8 mouse cellular contexts compared by ENCODE assay signal in genomic region chr4:151919900-151920643, GRCm38 (mm10). TPM values are rescaled to one million over a fixed set of nuclear protein-coding genes. Genes with fewer than 3 reads are reported as not detected.
DNase-seq lines count a peak whose midpoint lies in the region; ATAC-seq lines count a peak whose summit lies in the region.

No protein-coding gene starts in this region.

- H3K4me2 ChIP-seq in forebrain, embryonic 11.5 days (ENCODE audit: low read depth, low read length, severe bottlenecking) = peak overlapping the region; percentile 43; the same call in 1 of the 2 replicates
- peak overlapping the region; percentile 34 for H3K4me2 ChIP-seq in hindbrain, embryonic 11.5 days (replicated peaks; ENCODE audit: low read depth, low read length)
- peak overlapping the region; percentile 47 for H3K4me2 ChIP-seq in limb, embryonic 11.5 days (ENCODE audit: low read depth, severe bottlenecking)
- H3K4me2 ChIP-seq in midbrain, embryonic 11.5 days = peak overlapping the region; percentile 39

- H3K4me3 ChIP-seq in forebrain, embryonic 11.5 days (ENCODE audit: low read depth, low read length) = peak overlapping the region; percentile 5; the same call in 1 of the 2 replicates
- H3K4me3 ChIP-seq in hindbrain, embryonic 11.5 days (ENCODE audit: low read depth, low read length) = 0 out of 2 replicates have a peak overlapping the region, but pooled peaks have one; percentile 12
- H3K4me3 ChIP-seq in limb, embryonic 11.5 days (ENCODE audit: low read depth, low read length) = 0 out of 2 replicates have a peak overlapping the region, but pooled peaks have one; percentile 11
- H3K4me3 ChIP-seq in midbrain, embryonic 11.5 days (ENCODE audit: low read depth, low read length) = no peak overlapping the region

- peak overlapping the region; percentile 35; the same call in 1 of the 2 replicates for H3K9ac ChIP-seq in forebrain, embryonic 11.5 days (ENCODE audit: low read length)
- 0 out of 2 replicates have a peak overlapping the region, but pooled peaks have one; percentile 31 for H3K9ac ChIP-seq in hindbrain, embryonic 11.5 days (ENCODE audit: low read depth, low read length)
- H3K9ac ChIP-seq in limb, embryonic 11.5 days (ENCODE audit: low read length) = no peak overlapping the region
- H3K9ac ChIP-seq in midbrain, embryonic 11.5 days (ENCODE audit: low read length) = peak overlapping the region; percentile 40; the same call in 1 of the 2 replicates

- no peaks in the 10 kb centered on the region for H3K36me3 ChIP-seq in forebrain, embryonic 11.5 days (ENCODE audit: control insufficient read depth, insufficient read depth, low read length)
- H3K36me3 ChIP-seq in hindbrain, embryonic 11.5 days (ENCODE audit: control insufficient read depth, insufficient read depth, low read length) = no peaks in the 10 kb centered on the region
- no peaks in the 10 kb centered on the region for H3K36me3 ChIP-seq in limb, embryonic 11.5 days (ENCODE audit: control insufficient read depth, insufficient read depth, low read length)
- no peaks in the 10 kb centered on the region for H3K36me3 ChIP-seq in midbrain, embryonic 11.5 days (ENCODE audit: control insufficient read depth, insufficient read depth, low read length)

- peak; percentile 66 to 83 for DNase-seq in adrenal gland, adult (ENCODE audit: inconsistent age in 2 of 2, low spot score in 1 of 2)
- no peak for DNase-seq in adrenal gland, adult 8-10 months
- peak; percentile 57 for DNase-seq in c-Kit-positive CD71-positive TER-119-positive erythroid progenitor cells, embryonic 14.5 days (ENCODE audit: low spot score)
- DNase-seq in forebrain, embryonic 11.5 days (ENCODE audit: low spot score) = peak; percentile 80
- peak; percentile 82 for DNase-seq in hindbrain, embryonic 11.5 days (ENCODE audit: low spot score)
- peak; percentile 81 for DNase-seq in limb, embryonic 11.5 days (ENCODE audit: low spot score)
- DNase-seq in midbrain, embryonic 11.5 days (ENCODE audit: low spot score, missing footprints) = peak; percentile 95
- peak; percentile 15 to 61 for DNase-seq in spleen, postnatal 10 days (ENCODE audit: low spot score in 2 of 2)

- H3K9me3 ChIP-seq in forebrain, embryonic 11.5 days (ENCODE audit: control insufficient read depth, low read length) = no peaks in the 10 kb centered on the region
- H3K9me3 ChIP-seq in hindbrain, embryonic 11.5 days (ENCODE audit: control insufficient read depth, low read length) = no peaks in the 10 kb centered on the region
- H3K9me3 ChIP-seq in limb, embryonic 11.5 days (ENCODE audit: control insufficient read depth, low read length) = no peaks in the 10 kb centered on the region
- H3K9me3 ChIP-seq in midbrain, embryonic 11.5 days (ENCODE audit: control insufficient read depth, low read length) = no peaks in the 10 kb centered on the region

- no peak overlapping the region for H3K27ac ChIP-seq in forebrain, embryonic 11.5 days (ENCODE audit: low read depth, low read length)
- no peak overlapping the region for H3K27ac ChIP-seq in hindbrain, embryonic 11.5 days (ENCODE audit: low read depth, low read length)
- H3K27ac ChIP-seq in limb, embryonic 11.5 days (replicated peaks; ENCODE audit: low read depth, low read length) = no peak overlapping the region
- no peak overlapping the region for H3K27ac ChIP-seq in midbrain, embryonic 11.5 days (ENCODE audit: low read depth, low read length)

- H3K4me1 ChIP-seq in forebrain, embryonic 11.5 days (replicated peaks; ENCODE audit: control insufficient read depth, insufficient read depth, low read length) = no peaks in the 10 kb centered on the region
- no peaks in the 10 kb centered on the region for H3K4me1 ChIP-seq in hindbrain, embryonic 11.5 days (replicated peaks; ENCODE audit: control insufficient read depth, insufficient read depth, low read length)
- no peaks in the 10 kb centered on the region for H3K4me1 ChIP-seq in limb, embryonic 11.5 days (ENCODE audit: control insufficient read depth, insufficient read depth, low read length)
- H3K4me1 ChIP-seq in midbrain, embryonic 11.5 days (ENCODE audit: control insufficient read depth, insufficient read depth, low read length) = no peaks in the 10 kb centered on the region

- peak; percentile 60; the same call in 1 of the 2 replicates for ATAC-seq in forebrain, embryonic 11.5 days (replicated peaks; ENCODE audit: low FRiP score)
- no peak for ATAC-seq in hindbrain, embryonic 11.5 days (ENCODE audit: low FRiP score)
- peak; percentile 47 for ATAC-seq in limb, embryonic 11.5 days (ENCODE audit: insufficient number of reproducible peaks, low FRiP score, low TSS enrichment, low read depth)
- 0 out of 2 replicates have a peak, but pooled peaks have one; percentile 55 for ATAC-seq in midbrain, embryonic 11.5 days (ENCODE audit: low FRiP score)

- no peaks in the 10 kb centered on the region for H3K27me3 ChIP-seq in forebrain, embryonic 11.5 days (ENCODE audit: control insufficient read depth, insufficient read depth, low read length)
- H3K27me3 ChIP-seq in hindbrain, embryonic 11.5 days (ENCODE audit: control insufficient read depth, insufficient read depth, low read length) = no peaks in the 10 kb centered on the region
- no peaks in the 10 kb centered on the region for H3K27me3 ChIP-seq in limb, embryonic 11.5 days (ENCODE audit: control insufficient read depth, insufficient read depth, low read length)
- no peaks in the 10 kb centered on the region for H3K27me3 ChIP-seq in midbrain, embryonic 11.5 days (ENCODE audit: control insufficient read depth, insufficient read depth, low read length)

- 22% methylated on average over 16 of the region's 16 CpGs for WGBS in forebrain, embryonic 11.5 days
- 22% methylated on average over 16 of the region's 16 CpGs for WGBS in hindbrain, embryonic 11.5 days
- whole genome bisulfite sequencing in limb, embryonic 11.5 days = 23% methylated on average over 16 of the region's 16 CpGs
- whole genome bisulfite sequencing in midbrain, embryonic 11.5 days = 19% methylated on average over 16 of the region's 16 CpGs

RNA-seq across cellular contexts. Expression of gene Dnajc11, which starts 13.4 kb away (rescaled TPM):
- 100 to 1,000 TPM in 2 of 4 experiments, 10 to 100 TPM in 2; 84.6 to 116 (median 104) TPM for total RNA-seq in adrenal gland, adult 8-10 months (2022)
- 94.4 and 96.9 TPM in 2 replicates for polyA plus RNA-seq in forebrain, embryonic 11.5 days (2014; fragmentation: Nextera tagmentation; extraction: Ambion mirVana)
- 73.8 and 80.1 TPM in 2 replicates for polyA plus RNA-seq in hindbrain, embryonic 11.5 days (2014; fragmentation: Nextera tagmentation; extraction: Ambion mirVana)
- 90.9 and 93.2 TPM in 2 replicates for polyA plus RNA-seq in limb, embryonic 11.5 days (2014; fragmentation: Nextera tagmentation; extraction: Ambion mirVana)
- 79.3 and 86.8 TPM in 2 replicates for polyA plus RNA-seq in midbrain, embryonic 11.5 days (2014; fragmentation: Nextera tagmentation; extraction: Ambion mirVana)

RNA-seq across cellular contexts. Expression of gene Camta1, which starts 58.4 kb away (rescaled TPM):
- total RNA-seq in adrenal gland, adult 8-10 months (2022) = 10 to 100 TPM; 23.6 to 59.6 (median 36.5) TPM
- 140 and 142 TPM in 2 replicates for polyA plus RNA-seq in forebrain, embryonic 11.5 days (2014; fragmentation: Nextera tagmentation; extraction: Ambion mirVana)
- polyA plus RNA-seq in hindbrain, embryonic 11.5 days (2014; fragmentation: Nextera tagmentation; extraction: Ambion mirVana) = 117 and 130 TPM in 2 replicates
- polyA plus RNA-seq in limb, embryonic 11.5 days (2014; fragmentation: Nextera tagmentation; extraction: Ambion mirVana) = 106 and 109 TPM in 2 replicates
- 150 TPM in 2 replicates for polyA plus RNA-seq in midbrain, embryonic 11.5 days (2014; fragmentation: Nextera tagmentation; extraction: Ambion mirVana)
